Mouse (Mus musculus) stomach, embryonic 16.5 days (tissue): ENCODE measurements around the gene Igfbp7. TPM values are rescaled to one million over a fixed set of nuclear protein-coding genes. Genes with fewer than 3 reads are reported as not detected.

Source experiments
- ATAC-seq: fragments of 200-750 bp; cut with Nextera tagmentation; 2 replicates; pipeline ENCODE4 v1.8.0; 2017; ENCODE audit warnings: moderate number of reproducible peaks, moderate TSS enrichment; ENCODE audit not compliant: insufficient read depth, low FRiP score
- H3K27ac ChIP-seq: fragments of 300-500 bp; sonication (generic); 2 replicates; pipeline ENCODE4 v1.5.1; 2014; ENCODE audit warnings: low read length
- H3K27me3 ChIP-seq: fragments of 300-500 bp; sonication (generic); 2 replicates; pipeline ENCODE4 v1.6.1; 2014; ENCODE audit warnings: low read length, control low read depth, mixed read lengths; ENCODE audit not compliant: control insufficient read depth, insufficient read depth
- H3K36me3 ChIP-seq: fragments of 300-500 bp; sonication (generic); 2 replicates; pipeline ENCODE4 v1.6.1; 2014; ENCODE audit warnings: low read length; ENCODE audit not compliant: control insufficient read depth, insufficient read depth
- H3K4me1 ChIP-seq: fragments of 300-500 bp; sonication (generic); 2 replicates; pipeline ENCODE4 v1.6.1; 2014; ENCODE audit warnings: low read length, control low read depth, mixed read lengths; ENCODE audit not compliant: control insufficient read depth, insufficient read depth
- H3K4me2 ChIP-seq: fragments of 300-500 bp; sonication (generic); 2 replicates; pipeline ENCODE4 v1.6.1; 2014; ENCODE audit warnings: low read depth, low read length, mixed read lengths
- H3K4me3 ChIP-seq: fragments of 300-500 bp; sonication (generic); replicated peaks from 2 replicates; pipeline ENCODE4 v1.5.1; 2014; ENCODE audit warnings: mild to moderate bottlenecking, low read length
- H3K9ac ChIP-seq: fragments of 300-500 bp; sonication (generic); 2 replicates; pipeline ENCODE4 v1.6.1; 2014; ENCODE audit warnings: low read length
- H3K9me3 ChIP-seq: fragments of 300-500 bp; sonication (generic); replicated peaks from 2 replicates; pipeline ENCODE4 v1.6.1; 2016; ENCODE audit warnings: low read length, control low read depth; ENCODE audit not compliant: control insufficient read depth
- WGBS: fragments of 180-500 bp; shearing (Covaris S2); extraction: QIAGEN DNeasy Blood & Tissue Kit; methylation state at CpG from one replicate; pipeline ENCODE4 v1.1.7; 2014; 5-methylcytosine and 5-hydroxymethylcytosine counted together
- polyA plus RNA-seq: library from polyadenylated mRNA; unstranded; fragments of >200 nt; fragmentation: Nextera tagmentation; extraction: Ambion mirVana; gene quantifications from 2 replicates; pipeline ENCODE4 v1.2.1, GENCODE M21; 2015

Gene Igfbp7
- polyA plus RNA-seq, 1 experiment from 2014 or later, result 178 TPM

- no peak for ATAC-seq
- Histone ChIP-seq H3K9me3 (no peaks in the 10 kb centered on the region), H3K9ac (no peak overlapping the region), H3K27ac (no peak overlapping the region), H3K4me3 (no peak overlapping the region), H3K36me3 (no peaks in the 10 kb centered on the region), H3K27me3 (no peaks in the 10 kb centered on the region), H3K4me1 (no peaks in the 10 kb centered on the region), H3K4me2 (no peak overlapping the region)
- WGBS, result 69% methylated on average over 4 of the region's 4 CpGs
Observed at GRCm38 (mm10) chr5:77375546-77375945, 32.3 kb downstream of the Igfbp7 start.

DNA sequence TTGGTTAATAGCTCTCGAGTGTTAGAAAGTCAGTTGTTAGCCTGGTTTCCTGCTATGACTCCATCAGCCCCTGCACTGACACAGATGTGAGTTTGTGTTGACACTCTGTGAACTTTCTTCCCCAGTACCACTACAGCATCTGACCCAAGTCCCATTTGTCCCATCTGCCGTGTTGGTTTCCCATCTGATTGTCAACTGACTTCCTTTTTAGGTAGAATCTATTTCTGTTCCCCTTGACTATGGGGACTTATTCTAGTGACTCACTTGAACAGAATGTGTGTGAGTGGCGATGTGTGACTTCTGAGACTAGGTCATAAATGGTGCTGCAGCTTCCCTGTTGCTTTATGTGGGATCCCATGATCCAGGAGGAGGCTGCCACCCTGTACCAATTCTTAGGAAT, 32.9 kb downstream of the Igfbp7 start:
- no peak overlapping the region for H3K9ac ChIP-seq
- WGBS, result 64% methylated on average over 3 of the region's 3 CpGs
- no peaks in the 10 kb centered on the region for H3K36me3 ChIP-seq
- H3K4me1 ChIP-seq, result peaks cover 5% of the 10 kb centered on the region; the same call in 1 of the 2 replicates
- H3K27ac ChIP-seq, result no peak overlapping the region
- H3K9me3 ChIP-seq, result no peaks in the 10 kb centered on the region
- no peak for ATAC-seq
- H3K27me3 ChIP-seq, result no peaks in the 10 kb centered on the region
- H3K4me2 ChIP-seq, result no peak overlapping the region
- no peak overlapping the region for H3K4me3 ChIP-seq

- peaks cover 22% of the 10 kb centered on the region for H3K4me1 ChIP-seq
- no peak overlapping the region for H3K4me2 ChIP-seq
- H3K27ac ChIP-seq, result 0 out of 2 replicates have a peak overlapping the region, but pooled peaks have one; percentile 29
- no peak for ATAC-seq
- no peaks in the 10 kb centered on the region for H3K36me3 ChIP-seq
- no peak overlapping the region for H3K9ac ChIP-seq
- H3K27me3 ChIP-seq, result no peaks in the 10 kb centered on the region
- H3K9me3 ChIP-seq, result no peaks in the 10 kb centered on the region
- 65% methylated on average over 6 of the region's 6 CpGs for WGBS
- no peak overlapping the region for H3K4me3 ChIP-seq
Observed at GRCm38 (mm10) chr5:77372778-77373177, 35.1 kb downstream of the Igfbp7 start.

- Histone ChIP-seq H3K9me3 (no peaks in the 10 kb centered on the region), H3K36me3 (no peaks in the 10 kb centered on the region), H3K27me3 (no peaks in the 10 kb centered on the region), H3K9ac (no peak overlapping the region), H3K4me3 (no peak overlapping the region), H3K4me2 (no peak overlapping the region), H3K27ac (no peak overlapping the region), H3K4me1 (peaks cover 27% of the 10 kb centered on the region)
- WGBS, result 70% methylated on average over 7 of the region's 7 CpGs
- ATAC-seq, result no peak
Observed at GRCm38 (mm10) chr5:77372242-77372641, 35.6 kb downstream of the Igfbp7 start.

DNA sequence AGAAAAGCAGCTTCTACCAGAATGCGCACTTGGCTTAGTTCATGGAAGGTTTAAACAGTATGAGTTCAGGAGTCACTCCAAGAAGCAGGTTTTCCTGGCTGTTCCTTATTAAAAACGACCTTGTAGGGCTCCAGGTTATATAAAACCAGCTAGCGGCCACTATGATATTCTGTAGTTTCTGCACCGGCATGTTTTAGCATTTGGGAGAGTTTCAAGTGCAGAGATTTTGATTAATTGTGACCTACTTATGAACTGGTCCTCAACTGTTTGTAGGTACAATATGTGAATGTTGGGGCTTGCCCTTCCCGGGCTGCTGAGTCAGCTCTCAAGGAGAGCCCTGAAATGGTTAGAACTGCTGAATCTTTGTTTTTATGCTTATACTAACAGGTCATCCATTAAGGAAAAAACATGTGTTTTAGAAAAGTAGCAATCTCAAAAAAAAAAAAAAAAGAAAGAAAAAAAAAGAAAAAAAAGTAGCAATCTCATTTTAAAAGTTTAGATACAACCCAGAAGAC, 37.4 kb downstream of the Igfbp7 start:
- 52% methylated on average over 5 of the region's 5 CpGs for WGBS
- no peak overlapping the region; the same call in 1 of the 2 replicates for H3K27ac ChIP-seq

GRCm38 (mm10) chr5:77369394-77369793, 38.4 kb downstream of the Igfbp7 start:
- H3K27ac ChIP-seq, result 0 out of 2 replicates have a peak overlapping the region, but pooled peaks have one; percentile 33
- H3K36me3 ChIP-seq, result no peaks in the 10 kb centered on the region
- H3K27me3 ChIP-seq, result no peaks in the 10 kb centered on the region
- H3K4me1 ChIP-seq, result peaks cover 27% of the 10 kb centered on the region
- H3K9ac ChIP-seq, result no peak overlapping the region
- H3K9me3 ChIP-seq, result no peaks in the 10 kb centered on the region
- ATAC-seq, result no peak; the same call in 1 of the 2 replicates
- H3K4me3 ChIP-seq, result no peak overlapping the region
- WGBS, result 64% methylated on average over 5 of the region's 5 CpGs
- no peak overlapping the region for H3K4me2 ChIP-seq

More for the DNA sequence above, 37.4 kb downstream of the Igfbp7 start:
- no peaks in the 10 kb centered on the region for H3K9me3 ChIP-seq
- no peak overlapping the region for H3K4me2 ChIP-seq
- H3K4me3 ChIP-seq, result no peak overlapping the region
- no peaks in the 10 kb centered on the region for H3K36me3 ChIP-seq
- H3K9ac ChIP-seq, result no peak overlapping the region
- no peak for ATAC-seq
- H3K4me1 ChIP-seq, result peaks cover 27% of the 10 kb centered on the region
- no peaks in the 10 kb centered on the region for H3K27me3 ChIP-seq

GRCm38 (mm10) chr5:77368194-77368593, 39.6 kb downstream of the Igfbp7 start:
- Histone ChIP-seq H3K9ac (no peak overlapping the region), H3K36me3 (no peaks in the 10 kb centered on the region), H3K27me3 (no peaks in the 10 kb centered on the region), H3K4me3 (no peak overlapping the region), H3K27ac (peak overlapping the region; percentile 69), H3K9me3 (no peaks in the 10 kb centered on the region), H3K4me2 (no peak overlapping the region), H3K4me1 (peaks cover 31% of the 10 kb centered on the region)
- WGBS, result 53% methylated on average over 7 of the region's 7 CpGs
- no peak for ATAC-seq

- Histone ChIP-seq H3K4me1 (peaks cover 31% of the 10 kb centered on the region), H3K9me3 (no peaks in the 10 kb centered on the region), H3K4me3 (no peak overlapping the region), H3K27ac (peak overlapping the region; percentile 69), H3K27me3 (no peaks in the 10 kb centered on the region), H3K9ac (no peak overlapping the region; the same call in 1 of the 2 replicates), H3K36me3 (no peaks in the 10 kb centered on the region), H3K4me2 (no peak overlapping the region)
- peak; percentile 46; the same call in 1 of the 2 replicates for ATAC-seq
- 48% methylated on average over 12 of the region's 12 CpGs for WGBS
Observed at GRCm38 (mm10) chr5:77367682-77368081, 40.2 kb downstream of the Igfbp7 start.

DNA sequence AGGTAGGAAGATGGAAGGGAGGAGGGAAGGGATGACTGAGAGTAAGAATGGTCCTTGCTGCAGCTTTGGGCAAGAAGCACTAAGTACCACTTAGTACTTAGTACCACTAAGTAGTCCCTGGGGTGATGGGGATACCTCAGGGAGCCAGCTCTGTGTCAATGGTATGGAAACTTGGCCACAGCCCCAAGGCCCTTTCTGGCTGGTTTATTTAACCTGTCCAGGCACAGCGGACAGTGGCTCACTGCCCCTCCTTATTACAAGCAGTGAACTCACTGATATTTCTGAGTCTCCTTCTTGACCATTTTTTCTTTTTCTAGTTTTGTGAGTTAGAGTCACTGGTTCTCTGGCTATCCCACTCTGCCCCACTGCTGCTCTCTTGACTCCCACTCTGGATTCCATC, 40.7 kb downstream of the Igfbp7 start:
- Histone ChIP-seq H3K4me1 (peaks cover 31% of the 10 kb centered on the region), H3K27me3 (no peaks in the 10 kb centered on the region), H3K27ac (peak overlapping the region; percentile 69; the same call in 1 of the 2 replicates), H3K4me2 (no peak overlapping the region), H3K4me3 (no peak overlapping the region), H3K9ac (no peak overlapping the region; the same call in 1 of the 2 replicates), H3K36me3 (no peaks in the 10 kb centered on the region), H3K9me3 (no peaks in the 10 kb centered on the region)
- WGBS, result 76% methylated on average over 1 of the region's 1 CpGs
- ATAC-seq, result no peak
